Mouse (Mus musculus) ZHBTc4 (cell line): ENCODE results near the gene Slc34a1.
A peak's percentile ranks its signal among the peaks of the same experiment; 100 is the strongest.
"Not testable (repeated sequence)": the region's sequence is repeated elsewhere in the genome, so short reads cannot be mapped to it uniquely, and the experiment has no call there.

Experiments
- DNase-seq: peaks from one replicate; pipeline ENCODE4 v3.0.0-alpha.2; 2011; ENCODE audit warnings: low read depth, low spot score

Gene Slc34a1

GRCm38 (mm10) chr13:55404853-55405782, 7.1 kb downstream of the Slc34a1 start:
- peak; percentile 85 for DNase-seq

GRCm38 (mm10) chr13:55405783-55406390, 7.9 kb downstream of the Slc34a1 start:
- DNase-seq = no peak

DNA sequence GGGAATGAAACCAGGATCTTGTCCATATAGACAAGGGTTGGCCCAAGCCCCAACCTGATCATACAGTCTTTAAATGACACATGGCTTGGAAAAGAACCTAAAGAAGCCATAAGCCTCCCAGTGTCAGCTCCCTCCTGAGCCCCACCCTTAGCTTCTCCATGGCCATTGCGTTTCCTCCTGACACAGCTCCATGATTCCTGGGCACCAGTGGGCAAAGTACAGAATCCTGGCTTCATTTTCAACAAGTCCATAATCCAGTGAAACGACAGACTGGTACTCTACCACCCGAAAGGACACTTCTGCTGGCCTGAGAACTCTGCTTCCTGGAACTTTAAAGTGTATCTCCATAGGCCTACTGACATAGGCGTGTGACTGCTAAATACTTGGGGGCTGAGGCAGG, 9.4 kb downstream of the Slc34a1 start:
- DNase-seq = no peak

GRCm38 (mm10) chr13:55408546-55409120, 10.6 kb downstream of the Slc34a1 start:
- DNase-seq = no peak

- DNase-seq = no peak
Observed at GRCm38 (mm10) chr13:55411826-55412225, 13.8 kb downstream of the Slc34a1 start.

DNA sequence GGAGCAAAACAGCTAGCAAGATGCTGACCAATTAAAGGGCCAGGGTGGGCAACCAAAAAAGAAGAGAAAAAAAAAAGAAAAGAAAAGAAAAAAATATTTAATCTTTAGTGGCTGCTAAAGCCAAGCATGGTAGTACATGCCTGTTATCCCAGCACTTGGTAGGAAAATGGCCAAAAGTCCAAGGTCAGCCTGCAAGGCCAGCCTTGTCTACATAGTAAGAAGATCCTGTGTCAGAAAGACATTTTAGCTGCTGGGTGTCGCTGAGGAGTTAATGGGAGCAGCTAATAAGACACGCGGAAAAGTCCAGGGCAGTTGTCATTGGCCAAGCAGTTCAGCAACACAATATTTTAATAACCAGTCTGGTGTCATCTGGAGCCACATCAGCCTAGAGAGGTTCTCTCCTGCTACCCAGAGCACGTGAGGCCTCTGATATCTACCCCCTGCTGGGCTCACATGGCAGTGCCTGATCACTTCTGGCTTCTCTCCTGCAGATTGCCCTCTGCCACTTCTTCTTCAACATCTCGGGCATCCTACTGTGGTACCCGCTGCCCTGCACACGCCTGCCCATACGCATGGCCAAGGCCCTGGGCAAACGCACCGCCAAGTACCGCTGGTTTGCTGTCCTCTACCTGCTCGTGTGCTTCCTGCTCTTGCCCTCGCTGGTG, 14.8 kb downstream of the Slc34a1 start:
- DNase-seq = no peak

GRCm38 (mm10) chr13:55413333-55413732, 15.3 kb downstream of the Slc34a1 start:
- no peak for DNase-seq

GRCm38 (mm10) chr13:55414743-55415380, 16.9 kb downstream of the Slc34a1 start, which contains the start of gene Pfn3:
Gene Pfn3 (minus strand): TSS chr13:55415232.
- DNase-seq = peak; percentile 63

- peak; percentile 85 for DNase-seq
Observed at GRCm38 (mm10) chr13:55418004-55418403, 20.0 kb downstream of the Slc34a1 start.

GRCm38 (mm10) chr13:55419142-55419541, 21.2 kb downstream of the Slc34a1 start:
- no peak for DNase-seq

DNA sequence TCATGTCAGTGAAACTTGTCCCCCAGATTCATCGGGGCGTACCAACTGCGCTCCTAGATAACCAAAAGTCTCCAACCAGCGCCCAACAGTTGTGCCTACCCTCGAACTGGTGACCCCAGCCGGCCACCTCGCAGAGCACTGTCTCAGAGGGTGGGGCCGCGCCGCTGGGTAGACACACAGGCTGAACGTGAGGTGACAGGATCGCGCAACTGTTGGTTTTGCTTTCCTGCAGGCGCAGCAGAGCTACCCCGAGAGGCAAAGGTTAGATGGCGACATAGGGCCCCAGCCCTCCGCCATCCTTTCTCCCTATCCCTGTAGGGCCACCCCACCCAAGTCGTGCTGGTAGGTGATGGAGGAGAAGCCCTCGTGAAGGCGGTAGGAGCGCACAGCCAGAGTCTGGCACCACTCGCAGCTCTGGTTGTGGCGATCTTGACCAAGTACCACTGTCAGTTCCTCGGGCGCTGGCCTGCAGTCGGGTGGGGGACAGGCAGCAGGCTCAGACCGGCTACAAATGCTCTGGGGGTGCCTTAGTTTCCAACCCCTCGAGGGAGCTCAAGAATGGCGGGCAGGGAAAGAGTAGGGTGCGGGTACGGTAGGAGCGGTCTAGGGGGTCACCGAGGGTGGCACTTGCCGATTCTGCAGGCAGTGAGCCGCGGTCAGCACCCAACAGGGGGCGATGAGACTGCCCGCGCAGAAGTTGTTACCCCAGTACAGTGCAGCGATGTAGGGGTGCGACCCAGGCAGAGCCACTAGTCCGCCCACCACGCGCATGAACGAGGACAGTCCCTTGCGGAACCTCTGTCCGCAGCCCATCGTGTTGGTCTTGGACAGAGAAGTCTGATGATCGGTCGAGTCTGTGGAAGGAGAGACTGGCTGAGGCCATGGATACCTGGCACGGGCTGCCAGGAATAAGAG, 22.3 kb downstream of the Slc34a1 start:
- peak; percentile 29 for DNase-seq

DNA sequence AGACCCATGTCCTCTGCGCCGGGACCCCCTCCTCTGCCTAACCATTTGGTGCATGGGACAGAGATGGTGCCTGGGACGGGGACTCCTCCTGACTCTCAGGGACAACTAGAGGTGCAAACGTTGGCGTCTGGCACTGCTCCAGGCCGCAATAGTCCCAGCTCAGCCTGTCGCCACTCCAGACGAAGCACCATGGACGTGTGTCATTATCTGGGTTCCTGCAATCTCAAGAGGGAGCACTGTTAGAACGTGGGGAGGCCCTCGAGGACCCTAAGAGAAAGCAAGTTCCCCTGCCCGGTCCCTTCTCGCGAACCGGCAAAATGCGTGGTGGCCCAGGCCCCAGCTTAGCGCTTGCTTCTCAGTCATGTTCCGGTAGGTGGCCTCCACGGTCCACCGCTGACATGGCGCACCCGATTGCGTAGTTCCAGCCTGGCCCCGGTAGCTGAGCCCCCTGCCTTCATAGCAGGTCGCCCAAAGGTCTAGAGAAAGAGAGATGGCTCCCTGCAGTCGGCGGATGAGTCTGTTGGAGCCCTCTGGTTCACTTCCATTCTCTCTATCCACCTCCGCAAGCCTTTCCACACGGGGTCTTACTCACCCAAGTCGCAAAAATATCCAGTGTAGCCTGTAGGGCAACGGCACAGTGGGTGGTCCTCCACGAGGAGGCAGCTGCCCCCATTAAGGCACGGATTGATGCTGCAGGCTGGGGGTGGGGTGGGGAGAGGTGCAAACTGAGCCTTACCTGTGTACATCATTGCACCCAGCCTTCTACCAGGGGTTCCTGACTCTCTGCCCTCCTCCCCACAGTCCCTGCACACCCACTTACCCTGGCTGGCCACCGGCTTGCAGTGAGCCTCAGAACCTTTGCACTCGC, 23.2 kb downstream of the Slc34a1 start:
- peak; percentile 27 for DNase-seq

DNA sequence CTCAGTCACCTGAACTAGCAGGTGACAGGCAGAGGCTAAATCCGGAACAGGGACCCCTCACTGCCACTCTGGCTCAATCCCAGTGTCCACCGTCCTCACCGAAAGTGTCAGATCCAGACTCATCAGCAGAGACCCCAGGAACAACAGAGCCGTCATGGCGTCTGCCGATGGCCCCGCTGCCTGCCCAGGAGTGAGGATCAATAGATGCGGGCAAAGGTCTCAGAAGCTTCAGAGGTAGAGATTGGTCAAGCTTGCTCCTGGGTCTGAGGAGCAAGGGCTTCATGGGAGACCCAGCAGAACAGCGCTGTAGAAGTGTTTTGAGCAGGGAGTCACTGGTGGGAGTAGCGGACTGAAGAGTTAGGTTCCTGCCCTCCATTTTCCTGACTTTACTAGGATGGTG, 28.6 kb downstream of the Slc34a1 start, which contains the start of gene F12:
TSS of gene F12 (minus strand) at position 181 of the 400 bp plus-strand sequence.
- no peak for DNase-seq

GRCm38 (mm10) chr13:55429226-55429888, 31.4 kb downstream of the Slc34a1 start:
- no peak for DNase-seq

- DNase-seq = no peak
Observed at GRCm38 (mm10) chr13:55430566-55430965, 32.6 kb downstream of the Slc34a1 start.

GRCm38 (mm10) chr13:55431889-55432685, 34.1 kb downstream of the Slc34a1 start:
- DNase-seq = no peak

- not testable (repeated sequence) for DNase-seq
Observed at GRCm38 (mm10) chr13:55437111-55437629, 39.2 kb downstream of the Slc34a1 start.
